Mouse (Mus musculus) kidney, adult 2 months (tissue): ENCODE results near the gene Npas3.

Experiments used
- CTCF ChIP-seq: fragments of 200-500 bp; conservative IDR thresholded peaks from 2 replicates; pipeline ENCODE4 v1.5.1; 2011; ENCODE audit warnings: low read depth, mild to moderate bottlenecking, control low read depth, low read length, moderate library complexity, mixed read lengths; ENCODE audit not compliant: insufficient read depth, insufficient read length
- POLR2A ChIP-seq: fragments of 200-500 bp; IDR thresholded peaks from one replicate; pipeline ENCODE4 v1.6.1; 2011; ENCODE audit warnings: low read depth, low read length, control low read depth

GRCm38 (mm10) chr12:53277393-53277792 is 28.9 kb downstream of the Npas3 start:
- TF ChIP-seq POLR2A (no peak), CTCF (no peak)
